Mouse (Mus musculus): ENCODE measurements around the gene D430041D05Rik.

D430041D05Rik gene

GRCm38 (mm10) chr2:104410963-104411545, at the start of gene D430041D05Rik:
TSS of gene D430041D05Rik (minus strand) at chr2:104411013.
- no peak for DNase-seq

- DNase-seq, result no peak
Measured at GRCm38 (mm10) chr2:104460021-104460420, 49.2 kb upstream of the D430041D05Rik start.

- DNase-seq, result no peak
Measured at GRCm38 (mm10) chr2:104458569-104459332, 47.9 kb upstream of the D430041D05Rik start.

GRCm38 (mm10) chr2:104457106-104457505, 46.3 kb upstream of the D430041D05Rik start:
- DNase-seq, result no peak

GRCm38 (mm10) chr2:104450685-104451084, 39.9 kb upstream of the D430041D05Rik start:
- DNase-seq, result no peak

- no peak for DNase-seq
Measured at GRCm38 (mm10) chr2:104449191-104449590, 38.4 kb upstream of the D430041D05Rik start.

- DNase-seq, result peak in 1 of 2 experiments; percentile 23
Measured at GRCm38 (mm10) chr2:104448201-104448600, 37.4 kb upstream of the D430041D05Rik start.

- DNase-seq, result no peak
Measured at GRCm38 (mm10) chr2:104446016-104446415, 35.2 kb upstream of the D430041D05Rik start.

GRCm38 (mm10) chr2:104444776-104445175, 34.0 kb upstream of the D430041D05Rik start:
- peak; percentile 67 to 75 for DNase-seq

- DNase-seq, result no peak
Measured at GRCm38 (mm10) chr2:104442341-104442740, 31.5 kb upstream of the D430041D05Rik start.

- DNase-seq, result no peak
Measured at GRCm38 (mm10) chr2:104436226-104436625, 25.4 kb upstream of the D430041D05Rik start.

GRCm38 (mm10) chr2:104431067-104431466, 20.3 kb upstream of the D430041D05Rik start:
- no peak for DNase-seq

GRCm38 (mm10) chr2:104430566-104430965, 19.8 kb upstream of the D430041D05Rik start:
- DNase-seq, result no peak

GRCm38 (mm10) chr2:104426112-104426511, 15.3 kb upstream of the D430041D05Rik start:
- DNase-seq, result no peak

GRCm38 (mm10) chr2:104422230-104422629, 11.4 kb upstream of the D430041D05Rik start:
- no peak for DNase-seq

GRCm38 (mm10) chr2:104420805-104421204, 10.0 kb upstream of the D430041D05Rik start:
- no peak for DNase-seq

GRCm38 (mm10) chr2:104419999-104420398, 9.2 kb upstream of the D430041D05Rik start:
- DNase-seq, result no peak

GRCm38 (mm10) chr2:104419411-104419810, 8.6 kb upstream of the D430041D05Rik start:
- no peak for DNase-seq

- no peak for DNase-seq
Measured at GRCm38 (mm10) chr2:104413011-104413410, 2.2 kb upstream of the D430041D05Rik start.

- DNase-seq, result no peak
Measured at GRCm38 (mm10) chr2:104412496-104412895, 1.7 kb upstream of the D430041D05Rik start.

GRCm38 (mm10) chr2:104411806-104412205, 993 bp upstream of the D430041D05Rik start:
- DNase-seq, result no peak

- no peak for DNase-seq
Measured at GRCm38 (mm10) chr2:104409851-104410821, 677 bp downstream of the D430041D05Rik start.

GRCm38 (mm10) chr2:104408351-104408750, 2.5 kb downstream of the D430041D05Rik start:
- no peak for DNase-seq

Measured in lung, adult 18-20 months (tissue).